Mouse (Mus musculus) midbrain, embryonic 13.5 days (tissue): ENCODE measurements around the gene Gm10309. TPM values are rescaled to one million over a fixed set of nuclear protein-coding genes. Genes with fewer than 3 reads are reported as not detected.

Source experiments
- ATAC-seq: fragments of 200-750 bp; cut with Nextera tagmentation; 2 replicates; pipeline ENCODE4 v1.8.0; 2017; ENCODE audit warnings: mild to moderate bottlenecking, moderate TSS enrichment, moderate library complexity
- H3K27ac ChIP-seq: fragments of 300-500 bp; sonication (generic); 2 replicates; pipeline ENCODE4 v1.5.1; 2015; ENCODE audit warnings: inconsistent platforms, mild to moderate bottlenecking, moderate library complexity
- H3K27me3 ChIP-seq: fragments of 300-500 bp; sonication (generic); 2 replicates; pipeline ENCODE4 v1.6.1; 2015; ENCODE audit warnings: mild to moderate bottlenecking, inconsistent platforms
- H3K36me3 ChIP-seq: fragments of 300-500 bp; sonication (generic); 2 replicates; pipeline ENCODE4 v1.6.1; 2015; ENCODE audit warnings: mild to moderate bottlenecking, inconsistent platforms
- H3K4me1 ChIP-seq: fragments of 300-500 bp; sonication (generic); replicated peaks from 2 replicates; pipeline ENCODE4 v1.6.1; 2015; ENCODE audit warnings: inconsistent platforms
- H3K4me2 ChIP-seq: fragments of 300-500 bp; sonication (generic); replicated peaks from 2 replicates; pipeline ENCODE4 v1.6.1; 2015; ENCODE audit warnings: moderate library complexity, mild to moderate bottlenecking, inconsistent platforms
- H3K4me3 ChIP-seq: fragments of 300-500 bp; sonication (generic); replicated peaks from 2 replicates; pipeline ENCODE4 v1.5.1; 2015; ENCODE audit warnings: mild to moderate bottlenecking, inconsistent platforms
- H3K9ac ChIP-seq: fragments of 300-500 bp; sonication (generic); replicated peaks from 2 replicates; pipeline ENCODE4 v1.6.1; 2015; ENCODE audit warnings: mild to moderate bottlenecking, inconsistent platforms
- H3K9me3 ChIP-seq: fragments of 300-500 bp; sonication (generic); 2 replicates; pipeline ENCODE4 v1.6.1; 2016; ENCODE audit warnings: mild to moderate bottlenecking, inconsistent platforms
- WGBS: fragments of 180-500 bp; shearing (Covaris S2); methylation state at CpG from one replicate; pipeline ENCODE4 v1.1.7; 2015; 5-methylcytosine and 5-hydroxymethylcytosine counted together
- polyA plus RNA-seq: library from polyadenylated mRNA; unstranded; fragments of >200 nt; fragmentation: Nextera tagmentation; extraction: Ambion mirVana; gene quantifications from 2 replicates; pipeline ENCODE4 v1.2.1, GENCODE M21; 2015

Gm10309 gene
- polyA plus RNA-seq, 1 experiment from 2014 or later, result 0.38 TPM

DNA sequence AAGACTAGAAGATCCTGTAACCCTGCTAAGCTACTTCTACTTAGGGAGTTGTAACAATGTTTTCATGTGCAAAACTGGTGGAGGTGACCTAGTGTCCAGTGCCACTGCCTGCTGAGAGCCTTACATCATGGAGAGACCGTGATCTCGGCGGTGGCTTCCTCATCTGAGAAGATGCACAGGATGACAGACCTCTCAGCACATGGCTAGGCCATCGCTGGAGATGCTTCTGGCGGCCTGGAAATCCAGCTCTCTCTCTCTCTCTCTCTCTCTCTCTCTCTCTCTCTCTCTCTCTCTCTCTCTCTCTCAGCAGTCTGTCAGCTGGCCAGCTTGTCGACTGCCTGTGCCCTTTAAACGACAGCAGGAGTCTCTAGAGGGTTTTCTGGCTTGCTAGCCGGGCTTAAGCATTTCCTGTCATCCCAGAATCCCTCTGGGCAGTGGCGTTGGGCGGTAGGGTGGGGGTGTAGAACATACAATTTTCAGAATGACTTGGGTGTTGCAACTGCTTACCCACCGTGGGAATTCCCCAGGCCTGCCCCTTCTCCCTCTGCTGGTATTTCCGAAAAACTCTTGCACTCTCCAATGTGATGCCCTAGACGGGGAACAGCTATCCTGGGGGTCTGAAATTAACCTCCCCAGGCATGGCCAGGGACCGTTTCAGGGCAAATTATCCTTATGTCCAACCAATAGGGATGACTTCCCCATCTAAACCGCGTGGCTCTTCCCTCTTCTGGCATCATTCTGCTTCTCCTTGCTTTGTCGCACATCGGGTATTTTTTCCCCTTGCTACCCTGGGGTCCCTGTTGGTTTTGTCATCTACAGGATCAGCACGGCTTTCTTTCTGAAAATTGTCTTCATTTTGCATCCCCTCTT is 2.5 kb upstream of the Gm10309 start:
- H3K9me3 ChIP-seq, result no peaks in the 10 kb centered on the region
- peaks cover 8% of the 10 kb centered on the region; the same call in 1 of the 2 replicates for H3K4me1 ChIP-seq
- H3K27ac ChIP-seq, result no peak overlapping the region
- no peak for ATAC-seq
- no peak overlapping the region for H3K4me2 ChIP-seq
- no peak overlapping the region for H3K9ac ChIP-seq
- 64% methylated on average over 19 of the region's 19 CpGs for WGBS
- no peak overlapping the region for H3K4me3 ChIP-seq
- no peaks in the 10 kb centered on the region for H3K27me3 ChIP-seq
- H3K36me3 ChIP-seq, result no peaks in the 10 kb centered on the region

DNA sequence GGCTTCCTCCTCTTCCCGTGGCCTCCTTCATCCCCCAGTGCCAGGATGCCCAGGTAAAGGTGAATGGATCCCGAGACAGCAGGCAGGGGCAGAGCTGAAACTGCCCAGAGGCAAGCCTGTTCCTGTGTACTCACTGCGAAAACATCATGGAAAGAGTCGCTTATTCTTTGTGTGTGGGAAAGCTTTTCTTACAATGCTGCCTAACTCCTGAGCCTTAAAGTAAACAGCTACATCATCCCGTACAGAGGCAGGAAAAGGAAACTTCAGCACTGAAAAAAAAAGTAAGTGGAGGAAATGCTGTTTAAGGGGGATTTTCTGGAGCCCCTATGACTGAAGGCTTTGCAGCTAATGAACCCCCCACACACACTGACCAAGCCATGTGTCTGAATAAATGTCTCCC is 1.8 kb upstream of the Gm10309 start:
- ATAC-seq, result no peak
- 77% methylated on average over 5 of the region's 5 CpGs for WGBS

DNA sequence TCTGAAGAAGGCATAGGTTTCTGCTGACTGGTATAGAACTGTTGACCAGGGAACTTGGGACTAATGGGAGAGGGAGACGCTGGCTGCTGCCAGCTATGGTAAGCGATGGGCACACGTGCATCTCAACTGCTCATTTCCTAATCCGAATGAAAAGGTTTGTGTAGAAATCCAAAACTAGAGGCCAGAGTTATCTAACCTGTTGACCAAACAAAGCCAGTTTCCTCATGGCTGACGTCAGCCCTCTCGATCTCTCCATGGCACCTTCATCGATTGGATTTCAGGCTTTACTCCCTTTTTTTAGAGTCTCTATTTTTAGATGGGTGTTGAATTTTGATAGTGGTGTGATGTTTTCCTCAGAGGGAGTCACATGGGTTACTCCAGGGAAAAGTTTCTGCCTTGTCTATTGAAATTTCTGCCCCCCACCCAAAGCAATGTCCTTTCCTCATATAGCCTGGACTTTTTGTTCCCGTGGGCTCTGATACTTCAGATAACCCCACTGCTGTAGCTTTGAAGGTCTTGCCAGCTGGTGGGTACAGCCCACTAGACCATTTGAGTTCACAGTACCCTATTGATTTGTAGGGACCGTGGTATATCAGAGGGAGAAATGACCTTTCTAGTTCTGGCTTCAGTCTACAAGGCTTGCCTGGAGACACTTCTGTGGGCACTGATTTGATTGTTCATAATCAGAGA is 1.7 kb downstream of the Gm10309 start:
- WGBS, result 95% methylated on average over 9 of the region's 9 CpGs
- Histone ChIP-seq H3K9ac (no peak overlapping the region), H3K36me3 (peaks cover 2% of the 10 kb centered on the region; the same call in 1 of the 2 replicates), H3K4me3 (no peak overlapping the region), H3K4me2 (no peak overlapping the region), H3K9me3 (no peaks in the 10 kb centered on the region), H3K27me3 (no peaks in the 10 kb centered on the region), H3K27ac (no peak overlapping the region), H3K4me1 (peaks cover 8% of the 10 kb centered on the region)
- no peak for ATAC-seq

More for the DNA sequence above, 1.8 kb upstream of the Gm10309 start:
- Histone ChIP-seq H3K4me1 (peaks cover 8% of the 10 kb centered on the region; the same call in 1 of the 2 replicates), H3K36me3 (no peaks in the 10 kb centered on the region), H3K27ac (no peak overlapping the region), H3K4me3 (no peak overlapping the region), H3K4me2 (no peak overlapping the region), H3K27me3 (no peaks in the 10 kb centered on the region), H3K9me3 (no peaks in the 10 kb centered on the region), H3K9ac (0 out of 2 replicates have a peak overlapping the region, but pooled peaks have one; percentile 10)

- Histone ChIP-seq H3K9ac (no peak overlapping the region), H3K4me1 (no peaks in the 10 kb centered on the region; the same call in 1 of the 2 replicates), H3K27me3 (no peaks in the 10 kb centered on the region), H3K27ac (no peak overlapping the region), H3K4me3 (no peak overlapping the region), H3K9me3 (no peaks in the 10 kb centered on the region), H3K36me3 (peaks cover 3% of the 10 kb centered on the region; the same call in 1 of the 2 replicates), H3K4me2 (no peak overlapping the region)
- ATAC-seq, result no peak
- WGBS, result 91% methylated on average over 4 of the region's 4 CpGs
Measured at GRCm38 (mm10) chr17:86501393-86501792, 3.6 kb downstream of the Gm10309 start.

GRCm38 (mm10) chr17:86499359-86500045 is 5.5 kb downstream of the Gm10309 start:
- no peaks in the 10 kb centered on the region for H3K27me3 ChIP-seq
- 81% methylated on average over 15 of the region's 15 CpGs for WGBS
- H3K4me1 ChIP-seq, result no peaks in the 10 kb centered on the region; the same call in 1 of the 2 replicates
- no peaks in the 10 kb centered on the region for H3K9me3 ChIP-seq
- no peak overlapping the region for H3K4me2 ChIP-seq
- no peak for ATAC-seq
- H3K27ac ChIP-seq, result no peak overlapping the region
- no peak overlapping the region for H3K9ac ChIP-seq
- peaks cover 3% of the 10 kb centered on the region; the same call in 1 of the 2 replicates for H3K36me3 ChIP-seq
- no peak overlapping the region for H3K4me3 ChIP-seq

GRCm38 (mm10) chr17:86497302-86497701 is 7.7 kb downstream of the Gm10309 start:
- WGBS, result 88% methylated on average over 4 of the region's 4 CpGs
- H3K27me3 ChIP-seq, result no peaks in the 10 kb centered on the region
- no peaks in the 10 kb centered on the region; the same call in 1 of the 2 replicates for H3K4me1 ChIP-seq
- no peaks in the 10 kb centered on the region for H3K9me3 ChIP-seq
- no peak overlapping the region for H3K27ac ChIP-seq
- no peak overlapping the region for H3K9ac ChIP-seq
- no peak overlapping the region for H3K4me3 ChIP-seq
- H3K4me2 ChIP-seq, result no peak overlapping the region
- H3K36me3 ChIP-seq, result peaks cover 3% of the 10 kb centered on the region; the same call in 1 of the 2 replicates
- ATAC-seq, result no peak

DNA sequence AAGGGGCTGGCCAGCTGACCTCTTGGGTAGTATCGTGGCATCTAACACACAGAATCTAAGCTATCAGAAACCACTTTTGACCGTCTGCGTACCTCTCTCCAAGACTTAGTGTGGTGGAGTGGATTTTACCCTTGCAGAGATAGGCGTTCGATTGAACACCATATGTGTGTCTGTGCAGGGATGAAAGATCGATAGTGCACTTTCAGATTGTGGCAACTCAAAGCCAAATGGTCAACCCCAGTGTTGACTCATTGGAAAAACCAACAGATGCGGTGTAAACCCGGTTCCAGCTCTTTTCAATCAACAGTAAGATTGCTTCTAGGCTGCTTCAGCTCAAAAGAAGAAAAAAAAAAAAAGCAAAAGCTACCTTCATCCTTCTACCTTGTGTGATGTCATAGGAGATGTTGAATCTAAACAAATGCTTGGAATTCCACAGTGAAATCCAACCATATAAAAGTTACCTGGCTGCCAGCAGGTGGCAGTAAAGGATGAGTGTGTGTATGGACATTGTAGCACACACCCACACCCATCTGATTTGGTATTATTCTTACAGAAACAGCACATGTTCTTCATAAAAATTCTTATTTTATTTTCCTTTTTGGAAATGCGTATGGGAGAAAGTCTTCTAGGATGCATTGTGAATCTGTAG is 8.8 kb downstream of the Gm10309 start:
- 92% methylated on average over 9 of the region's 9 CpGs for WGBS
- H3K4me2 ChIP-seq, result no peak overlapping the region
- H3K9ac ChIP-seq, result no peak overlapping the region
- peaks cover 3% of the 10 kb centered on the region; the same call in 1 of the 2 replicates for H3K36me3 ChIP-seq
- no peaks in the 10 kb centered on the region for H3K9me3 ChIP-seq
- H3K4me3 ChIP-seq, result no peak overlapping the region
- no peaks in the 10 kb centered on the region; the same call in 1 of the 2 replicates for H3K4me1 ChIP-seq
- ATAC-seq, result no peak
- no peaks in the 10 kb centered on the region for H3K27me3 ChIP-seq
- H3K27ac ChIP-seq, result no peak overlapping the region

GRCm38 (mm10) chr17:86494895-86495294 is 10.1 kb downstream of the Gm10309 start:
- ATAC-seq, result no peak
- no peaks in the 10 kb centered on the region for H3K9me3 ChIP-seq
- H3K9ac ChIP-seq, result no peak overlapping the region
- H3K27me3 ChIP-seq, result no peaks in the 10 kb centered on the region
- H3K36me3 ChIP-seq, result peaks cover 3% of the 10 kb centered on the region; the same call in 1 of the 2 replicates
- WGBS, result 75% methylated on average over 6 of the region's 6 CpGs
- no peak overlapping the region for H3K4me3 ChIP-seq
- no peak overlapping the region for H3K27ac ChIP-seq
- H3K4me2 ChIP-seq, result no peak overlapping the region
- no peaks in the 10 kb centered on the region; the same call in 1 of the 2 replicates for H3K4me1 ChIP-seq

DNA sequence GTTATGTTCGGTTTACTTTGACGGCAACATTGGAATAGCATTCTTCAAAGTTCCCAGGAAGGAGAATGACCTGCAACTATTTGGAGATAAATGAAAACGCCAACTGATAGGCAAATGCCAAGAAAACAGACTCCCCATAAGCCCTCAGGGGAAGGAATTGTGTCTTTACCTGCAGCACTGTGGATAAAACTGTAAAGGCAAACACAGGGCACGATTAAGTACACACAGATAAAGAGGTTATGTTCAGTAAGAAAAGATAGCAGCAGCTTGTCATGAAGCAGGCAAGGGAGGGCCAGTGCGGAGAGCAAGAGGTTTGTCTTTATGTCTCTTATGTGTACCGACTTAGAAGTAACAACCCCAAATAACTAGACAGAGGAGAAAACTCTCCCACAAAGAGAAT is 10.5 kb downstream of the Gm10309 start:
- no peak overlapping the region for H3K27ac ChIP-seq
- H3K9me3 ChIP-seq, result no peaks in the 10 kb centered on the region
- peaks cover 3% of the 10 kb centered on the region; the same call in 1 of the 2 replicates for H3K36me3 ChIP-seq
- WGBS, result 90% methylated on average over 6 of the region's 6 CpGs
- H3K4me1 ChIP-seq, result no peaks in the 10 kb centered on the region; the same call in 1 of the 2 replicates
- no peak overlapping the region for H3K9ac ChIP-seq
- H3K27me3 ChIP-seq, result no peaks in the 10 kb centered on the region
- H3K4me2 ChIP-seq, result no peak overlapping the region
- no peak overlapping the region for H3K4me3 ChIP-seq
- no peak for ATAC-seq

- Histone ChIP-seq H3K27me3 (no peaks in the 10 kb centered on the region), H3K9ac (no peak overlapping the region), H3K4me2 (no peak overlapping the region), H3K4me3 (no peak overlapping the region), H3K27ac (no peak overlapping the region), H3K9me3 (no peaks in the 10 kb centered on the region), H3K4me1 (no peaks in the 10 kb centered on the region), H3K36me3 (peaks cover 3% of the 10 kb centered on the region; the same call in 1 of the 2 replicates)
- ATAC-seq, result no peak
- 89% methylated on average over 8 of the region's 8 CpGs for WGBS
Measured at GRCm38 (mm10) chr17:86493891-86494420, 11.1 kb downstream of the Gm10309 start.

- H3K9ac ChIP-seq, result no peak overlapping the region
- H3K4me2 ChIP-seq, result no peak overlapping the region
- H3K4me1 ChIP-seq, result no peaks in the 10 kb centered on the region
- H3K4me3 ChIP-seq, result no peak overlapping the region
- ATAC-seq, result no peak
- no peaks in the 10 kb centered on the region for H3K36me3 ChIP-seq
- 89% methylated on average over 7 of the region's 7 CpGs for WGBS
- no peaks in the 10 kb centered on the region for H3K27me3 ChIP-seq
- no peaks in the 10 kb centered on the region for H3K9me3 ChIP-seq
- no peak overlapping the region for H3K27ac ChIP-seq
Measured at GRCm38 (mm10) chr17:86492376-86492775, 12.7 kb downstream of the Gm10309 start.
